Mouse (Mus musculus): Measurements from ENCODE around the gene Rtbdn. TPM values are rescaled to one million over a fixed set of nuclear protein-coding genes. Genes with fewer than 3 reads are reported as not detected.

Gene Rtbdn
- total RNA-seq, 2 experiments from 2014 or later = 0.71 to 1.1 TPM

- DNase-seq (ENCODE audit: low spot score in 2 of 2) = peak in 1 of 2 experiments; percentile 77
- intact Hi-C loops (cut with DNase I) = loop anchor here (2.0 to 5.0 kb wide), 2 partner anchors 49 to 978 kb away; partner anchors contain the start of genes Asna1 and Samd1
Observed at GRCm38 (mm10) chr8:84975434-84975833, 28.6 kb downstream of the Rtbdn start.

DNA sequence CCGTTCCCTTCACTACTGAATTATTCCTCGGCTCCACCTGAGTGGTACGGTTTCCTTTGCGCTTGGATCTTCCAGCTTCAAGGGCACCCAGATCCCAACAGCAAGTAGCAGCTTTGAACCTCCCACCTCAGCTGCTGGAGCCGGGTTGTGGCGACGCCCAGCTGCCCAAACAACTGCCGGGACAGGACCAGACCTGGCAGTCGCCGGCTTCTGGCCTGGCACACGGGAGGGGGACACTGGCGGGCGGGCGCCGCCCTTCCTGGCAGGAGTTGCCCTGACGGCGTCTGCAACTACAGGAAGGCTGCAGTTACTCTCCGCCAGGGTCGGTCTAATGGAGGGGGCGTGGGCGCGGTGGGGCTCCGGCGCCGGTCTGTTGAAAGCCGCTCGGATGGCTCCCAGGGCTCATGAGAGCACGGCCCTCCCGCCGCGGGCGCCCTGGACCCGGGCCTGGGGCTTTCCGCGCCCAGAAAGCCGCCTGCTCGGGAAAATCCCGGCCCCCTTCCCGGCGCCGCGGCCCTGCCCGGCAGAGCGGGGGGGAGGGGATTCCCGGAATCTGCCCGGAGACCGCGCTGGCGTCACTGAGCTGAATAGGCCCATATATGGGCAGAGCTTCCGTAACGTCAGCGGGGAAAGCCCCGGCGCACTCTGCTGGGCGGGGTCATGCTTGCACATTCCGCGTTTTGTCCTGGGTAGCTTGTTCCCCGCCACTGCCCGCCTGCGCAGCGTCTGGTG is 29.4 kb downstream of the Rtbdn start:
- intact Hi-C loops (cut with DNase I) = loop anchor here (1.0 to 5.0 kb wide), 2 partner anchors 14 to 979 kb away; partner anchors contain the start of genes Hook2 and Samd1
- DNase-seq (ENCODE audit: low spot score in 2 of 2) = peak; percentile 97

- intact Hi-C loops (cut with DNase I) = loop anchor here (1.0 to 5.0 kb wide), 2 partner anchors 13 to 980 kb away; partner anchors contain the start of genes Hook2 and Samd1
- no peak for DNase-seq (ENCODE audit: low spot score in 2 of 2)
Observed at GRCm38 (mm10) chr8:84976763-84977434, 30.1 kb downstream of the Rtbdn start.

DNA sequence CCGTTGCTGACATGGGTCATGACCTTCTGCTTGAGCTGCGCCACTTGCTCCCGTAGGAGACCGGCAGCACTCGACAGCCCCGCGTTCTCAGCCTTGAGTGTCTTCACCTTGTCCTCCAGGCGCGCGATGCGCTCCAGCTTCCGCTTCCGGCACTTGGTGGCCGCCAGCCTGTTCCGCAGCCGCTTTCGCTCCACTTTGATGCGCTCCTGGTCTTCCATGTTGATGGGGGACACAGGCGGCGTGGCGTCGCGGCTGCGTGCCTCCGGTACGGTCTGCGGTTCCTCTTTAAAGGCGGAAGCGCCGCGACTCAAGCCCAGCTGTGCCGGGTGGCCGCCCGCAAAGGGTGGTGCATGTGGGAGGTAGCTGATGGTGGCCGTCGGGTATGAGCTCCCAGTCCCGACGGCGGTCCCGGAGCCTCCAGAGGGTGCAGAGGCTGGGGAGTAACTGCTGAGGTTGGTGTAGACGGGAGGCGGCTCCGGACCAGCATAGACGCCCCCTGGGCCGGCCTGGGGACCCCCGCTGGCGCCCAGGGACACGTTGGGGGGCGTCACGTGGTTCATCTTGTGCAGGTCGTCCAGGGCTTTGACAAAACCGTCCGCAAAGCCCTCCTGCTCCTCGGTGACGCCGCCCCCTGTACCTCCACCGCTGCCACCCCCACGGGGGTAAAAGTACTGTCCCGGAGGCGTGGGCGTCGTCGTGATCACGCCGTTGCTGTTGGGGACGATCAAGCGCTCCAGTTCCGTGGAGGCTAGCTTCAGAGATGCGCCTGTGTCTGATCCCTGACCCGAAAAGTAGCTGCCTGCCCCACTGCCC is 30.9 kb downstream of the Rtbdn start:
- intact Hi-C loops (cut with DNase I) = loop anchor here (1.0 to 5.0 kb wide), 2 partner anchors 9 to 980 kb away; partner anchors contain the start of gene Samd1
- DNase-seq (ENCODE audit: low spot score in 2 of 2) = peak; percentile 60 to 72

GRCm38 (mm10) chr8:84978248-84978940 is 31.6 kb downstream of the Rtbdn start, which contains the start of gene Junb:
Gene Junb (minus strand): TSS chr8:84978718.
- peak; percentile 95 to 98 for DNase-seq (ENCODE audit: low spot score in 2 of 2)
- intact Hi-C loops (cut with DNase I) = loop anchor here (1.0 to 5.0 kb wide), 2 partner anchors 8 to 981 kb away; partner anchors contain the start of gene Samd1

- intact Hi-C loops (cut with DNase I) = loop anchor here (5.0 kb wide), 1 partner anchor 983 kb away; the partner anchor contains the start of gene Samd1
Observed at GRCm38 (mm10) chr8:84979599-84980421, 33.0 kb downstream of the Rtbdn start.

DNA sequence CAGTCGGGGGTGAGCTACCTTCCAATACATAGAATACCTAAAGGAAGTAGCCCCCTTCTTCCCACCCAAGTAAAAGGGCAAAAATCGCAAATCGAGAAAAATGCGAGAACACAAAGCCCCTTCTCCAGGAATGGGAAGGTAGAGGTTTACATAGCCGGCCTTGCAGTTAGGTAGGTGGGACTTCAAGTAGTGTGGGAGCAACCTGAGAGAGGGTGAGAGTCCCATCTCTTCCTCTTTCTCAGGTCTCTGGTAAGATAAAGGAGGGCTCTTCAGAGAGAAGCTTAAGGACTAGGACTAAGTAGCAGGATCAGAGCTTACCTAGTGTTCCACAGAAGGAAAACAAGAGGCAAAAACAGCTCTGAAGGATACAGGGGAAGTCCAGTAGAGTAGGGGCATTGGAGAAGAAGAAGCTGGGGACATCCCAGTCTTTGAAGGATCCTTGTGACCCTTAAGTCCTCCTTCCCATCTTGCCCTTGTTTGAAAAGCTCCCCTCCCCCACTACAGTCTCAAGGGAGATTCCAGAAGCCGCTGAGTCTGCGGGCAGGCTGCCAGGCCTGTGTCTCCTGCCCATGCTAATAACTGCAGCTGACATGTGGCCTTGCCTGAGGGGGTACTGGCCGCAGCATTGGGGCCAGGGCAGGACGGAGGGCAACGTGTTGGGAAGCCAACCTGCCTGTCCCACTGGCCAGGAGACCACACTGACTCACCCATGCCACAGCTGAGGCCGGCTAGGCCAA is 34.0 kb downstream of the Rtbdn start:
- intact Hi-C loops (cut with DNase I) = no loop called here
- DNase-seq (ENCODE audit: low spot score in 2 of 2) = peak; percentile 56 to 64

More at GRCm38 (mm10) chr8:84979599-84980421, 33.0 kb downstream of the Rtbdn start:
- peak; percentile 93 to 96 for DNase-seq (ENCODE audit: low spot score in 2 of 2)

DNA sequence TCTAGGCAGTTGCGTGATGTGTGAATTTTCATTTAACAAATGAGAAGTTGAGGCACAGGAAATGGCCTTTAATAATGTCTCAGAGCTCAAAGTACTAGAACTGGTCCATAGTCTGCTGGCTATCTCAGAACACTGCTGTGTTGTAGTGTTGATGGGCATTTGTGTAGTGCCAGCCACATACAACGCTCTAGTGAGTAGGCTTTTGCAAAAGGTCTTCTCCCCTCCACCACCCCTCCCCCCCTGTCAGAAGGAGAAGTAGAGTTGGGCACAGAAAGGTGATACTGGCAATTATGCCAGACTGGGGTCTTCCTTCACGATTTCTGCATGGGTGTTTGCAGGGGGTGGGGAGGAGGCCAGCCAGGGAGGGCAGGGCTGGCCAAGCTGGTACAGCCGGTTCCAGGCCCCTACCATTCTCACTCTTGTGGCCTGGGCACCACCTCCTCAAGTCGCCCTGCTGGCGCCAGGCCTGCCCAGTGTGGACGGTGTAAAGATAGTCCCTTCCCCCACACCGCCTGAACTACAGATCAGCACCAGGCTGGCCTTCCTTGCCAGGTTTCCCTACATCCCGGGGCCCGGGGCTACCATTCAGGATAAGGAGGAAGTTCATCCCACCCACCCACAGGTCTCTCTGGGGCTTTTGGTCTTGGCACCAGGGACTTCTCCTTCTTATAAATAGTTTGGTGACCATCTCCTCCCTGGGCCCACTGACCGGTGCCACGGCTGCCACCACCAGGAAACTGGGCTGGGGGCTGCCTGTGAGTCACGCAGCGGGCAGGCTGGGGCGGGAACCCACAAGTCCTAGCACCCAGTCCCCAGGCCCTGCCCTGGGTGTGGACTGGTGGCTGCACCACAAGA is 35.1 kb downstream of the Rtbdn start:
- intact Hi-C loops (cut with DNase I) = no loop called here
- DNase-seq (ENCODE audit: low spot score in 2 of 2) = peak in 1 of 2 experiments; percentile 19

GRCm38 (mm10) chr8:84982499-84983011 is 35.8 kb downstream of the Rtbdn start:
- no peak for DNase-seq (ENCODE audit: low spot score in 2 of 2)
- intact Hi-C loops (cut with DNase I) = no loop called here

GRCm38 (mm10) chr8:84984294-84985048 is 37.7 kb downstream of the Rtbdn start:
- DNase-seq (ENCODE audit: low spot score in 2 of 2) = no peak
- intact Hi-C loops (cut with DNase I) = no loop called here

GRCm38 (mm10) chr8:84985049-84985683 is 38.4 kb downstream of the Rtbdn start:
- DNase-seq (ENCODE audit: low spot score in 2 of 2) = peak in 1 of 2 experiments; percentile 36
- intact Hi-C loops (cut with DNase I) = no loop called here

DNA sequence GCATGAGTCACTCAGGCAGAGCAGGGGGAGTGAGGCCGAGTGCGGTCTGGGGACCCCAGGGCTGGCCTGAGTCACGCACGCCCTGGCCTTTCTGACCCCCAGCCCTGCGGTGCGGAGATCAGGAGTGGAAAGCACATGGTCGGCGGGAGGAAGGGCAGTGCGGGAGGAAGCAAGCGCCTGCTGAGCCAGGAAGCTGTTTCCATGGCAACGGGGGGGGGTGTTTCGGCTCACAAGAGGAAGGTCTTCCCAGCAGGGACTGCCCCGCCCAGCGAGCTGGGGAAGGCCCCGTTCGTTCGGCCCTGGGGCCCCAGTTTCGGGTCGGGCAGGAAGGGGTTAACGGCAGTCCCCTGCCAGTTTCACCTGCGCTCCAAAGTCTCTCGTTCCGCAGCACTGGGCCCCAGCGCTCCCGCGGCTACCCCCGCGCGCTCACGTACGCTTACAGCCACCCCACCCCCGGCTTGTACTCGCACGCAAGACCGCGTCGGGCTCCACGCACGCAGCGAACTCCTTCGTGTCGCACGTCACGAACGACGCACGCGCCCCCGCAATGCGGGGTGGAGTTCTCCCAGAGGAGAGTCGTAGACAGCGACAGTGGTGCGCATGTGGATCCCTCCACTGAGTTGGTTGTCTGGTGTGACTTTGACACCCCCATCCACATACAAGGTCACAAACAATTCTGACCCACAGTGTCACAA is 39.0 kb downstream of the Rtbdn start:
- peak; percentile 96 to 98 for DNase-seq (ENCODE audit: low spot score in 2 of 2)
- intact Hi-C loops (cut with DNase I) = loop anchor here (1.0 kb wide), 1 partner anchor 8 kb away; the partner anchor contains the start of gene Junb

GRCm38 (mm10) chr8:84986379-84986945 is 39.7 kb downstream of the Rtbdn start:
- no peak for DNase-seq (ENCODE audit: low spot score in 2 of 2)
- intact Hi-C loops (cut with DNase I) = loop anchor here (1.0 kb wide), 1 partner anchor 8 kb away; the partner anchor contains the start of gene Junb

- intact Hi-C loops (cut with DNase I) = no loop called here
- DNase-seq (ENCODE audit: low spot score in 2 of 2) = no peak
Observed at GRCm38 (mm10) chr8:84987388-84987787, 40.6 kb downstream of the Rtbdn start.
